Mouse (Mus musculus): ENCODE results near the gene Spr. TPM values are rescaled to one million over a fixed set of nuclear protein-coding genes. Genes with fewer than 3 reads are reported as not detected.
"Not testable (repeated sequence)": the region's sequence is repeated elsewhere in the genome, so short reads cannot be mapped to it uniquely, and the experiment has no call there.

Gene Spr
- polyA plus RNA-seq, 1 experiment from 2014 or later = 81.1 TPM

GRCm38 (mm10) chr6:85158040-85158804 is 20.7 kb upstream of the Spr start:
- H3K4me2 ChIP-seq (replicated peaks; ENCODE audit: low read depth, low read length); ATAC-seq (ENCODE audit: low FRiP score, low TSS enrichment); H3K9me3 ChIP-seq (ENCODE audit: low read length); H3K27ac ChIP-seq (ENCODE audit: low read length); H3K4me3 ChIP-seq (ENCODE audit: low read length); H3K9ac ChIP-seq (replicated peaks; ENCODE audit: low read length); H3K36me3 ChIP-seq (ENCODE audit: insufficient read depth, low read length); H3K27me3 ChIP-seq (ENCODE audit: insufficient read depth, low read length): not testable (repeated sequence)
- WGBS = 78% methylated on average over 4 of the region's 4 CpGs
- peaks cover 12% of the 10 kb centered on the region; the same call in 1 of the 2 replicates for H3K4me1 ChIP-seq (ENCODE audit: insufficient read depth, low read length)

DNA sequence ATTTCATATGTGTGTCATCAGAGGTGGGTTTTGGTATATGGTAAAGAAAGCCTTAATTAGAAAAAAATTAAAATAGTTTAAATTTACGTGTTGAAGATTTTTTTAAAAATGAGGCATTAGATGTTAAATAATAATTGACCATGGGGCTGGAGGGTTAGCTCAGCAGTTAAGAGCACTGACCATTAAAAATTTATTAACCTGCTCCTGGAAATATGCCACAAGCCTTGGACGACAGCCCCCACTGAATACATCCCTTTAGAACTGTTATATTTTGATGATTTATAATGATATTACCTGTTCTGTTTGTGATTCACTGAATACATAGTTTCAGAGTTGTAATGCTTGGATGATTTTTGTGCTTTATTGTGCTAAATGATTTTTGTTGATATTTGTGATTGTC is 19.0 kb upstream of the Spr start:
- not testable (repeated sequence) for ATAC-seq (ENCODE audit: low FRiP score, low TSS enrichment); H3K4me3 ChIP-seq (ENCODE audit: low read length); H3K9me3 ChIP-seq (ENCODE audit: low read length); H3K9ac ChIP-seq (replicated peaks; ENCODE audit: low read length); H3K27me3 ChIP-seq (ENCODE audit: insufficient read depth, low read length); H3K36me3 ChIP-seq (ENCODE audit: insufficient read depth, low read length); H3K27ac ChIP-seq (ENCODE audit: low read length); H3K4me2 ChIP-seq (replicated peaks; ENCODE audit: low read depth, low read length)
- H3K4me1 ChIP-seq (ENCODE audit: insufficient read depth, low read length) = peaks cover 12% of the 10 kb centered on the region; the same call in 1 of the 2 replicates
- WGBS = 56% methylated on average over 2 of the region's 2 CpGs

DNA sequence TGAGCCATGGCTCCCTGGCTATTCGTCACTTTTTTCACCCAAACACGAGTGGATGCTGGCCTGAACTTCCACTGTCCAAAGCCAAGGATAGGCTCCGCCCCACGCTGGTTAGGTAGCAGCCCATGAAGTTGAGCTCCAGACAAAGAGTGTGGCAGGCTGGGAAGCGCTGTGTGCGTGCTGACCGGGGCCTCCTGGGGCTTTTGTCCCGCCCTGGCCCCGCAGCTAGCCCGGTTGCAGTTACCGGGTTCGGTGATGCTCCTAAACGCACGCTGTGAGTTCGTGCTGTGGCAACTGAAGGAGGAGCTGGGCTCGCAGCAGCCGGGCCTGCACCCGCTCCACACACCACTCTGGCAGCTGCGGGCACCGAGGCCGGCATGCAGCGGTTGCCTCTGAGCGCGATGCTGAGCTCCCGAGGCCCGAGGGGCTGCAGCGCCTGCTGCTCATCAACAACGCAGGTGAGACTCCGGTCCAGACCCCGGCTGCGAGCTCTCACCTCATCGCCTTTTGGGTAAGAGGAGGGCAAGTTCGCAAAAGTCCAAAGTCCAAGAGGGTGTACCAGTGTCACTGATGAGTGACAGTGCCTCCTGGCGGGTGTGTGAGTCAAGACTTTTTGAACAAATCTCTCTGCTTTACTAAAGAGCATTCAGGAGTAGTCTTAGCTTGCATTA is 17.4 kb upstream of the Spr start:
- ATAC-seq (ENCODE audit: low FRiP score, low TSS enrichment) = peak; percentile 69
- Histone ChIP-seq H3K4me1 (ENCODE audit: insufficient read depth, low read length) (peaks cover 12% of the 10 kb centered on the region; the same call in 1 of the 2 replicates), H3K27ac (ENCODE audit: low read length) (no peak overlapping the region), H3K4me2 (replicated peaks; ENCODE audit: low read depth, low read length) (peak overlapping the region; percentile 76), H3K36me3 (ENCODE audit: insufficient read depth, low read length) (no peaks in the 10 kb centered on the region), H3K27me3 (ENCODE audit: insufficient read depth, low read length) (no peaks in the 10 kb centered on the region), H3K4me3 (ENCODE audit: low read length) (peak overlapping the region; percentile 52), H3K9ac (replicated peaks; ENCODE audit: low read length) (peak overlapping the region; percentile 67), H3K9me3 (ENCODE audit: low read length) (no peaks in the 10 kb centered on the region)
- 1% methylated on average over 34 of the region's 34 CpGs for WGBS

GRCm38 (mm10) chr6:85153970-85154540 is 16.5 kb upstream of the Spr start:
- peaks cover 12% of the 10 kb centered on the region; the same call in 1 of the 2 replicates for H3K4me1 ChIP-seq (ENCODE audit: insufficient read depth, low read length)
- no peak overlapping the region for H3K9ac ChIP-seq (replicated peaks; ENCODE audit: low read length)
- no peak overlapping the region for H3K27ac ChIP-seq (ENCODE audit: low read length)
- no peaks in the 10 kb centered on the region for H3K9me3 ChIP-seq (ENCODE audit: low read length)
- H3K36me3 ChIP-seq (ENCODE audit: insufficient read depth, low read length) = no peaks in the 10 kb centered on the region
- WGBS = 14% methylated on average over 9 of the region's 9 CpGs
- H3K4me3 ChIP-seq (ENCODE audit: low read length) = no peak overlapping the region
- H3K27me3 ChIP-seq (ENCODE audit: insufficient read depth, low read length) = no peaks in the 10 kb centered on the region
- ATAC-seq (ENCODE audit: low FRiP score, low TSS enrichment) = peak; percentile 71
- no peak overlapping the region for H3K4me2 ChIP-seq (replicated peaks; ENCODE audit: low read depth, low read length)

DNA sequence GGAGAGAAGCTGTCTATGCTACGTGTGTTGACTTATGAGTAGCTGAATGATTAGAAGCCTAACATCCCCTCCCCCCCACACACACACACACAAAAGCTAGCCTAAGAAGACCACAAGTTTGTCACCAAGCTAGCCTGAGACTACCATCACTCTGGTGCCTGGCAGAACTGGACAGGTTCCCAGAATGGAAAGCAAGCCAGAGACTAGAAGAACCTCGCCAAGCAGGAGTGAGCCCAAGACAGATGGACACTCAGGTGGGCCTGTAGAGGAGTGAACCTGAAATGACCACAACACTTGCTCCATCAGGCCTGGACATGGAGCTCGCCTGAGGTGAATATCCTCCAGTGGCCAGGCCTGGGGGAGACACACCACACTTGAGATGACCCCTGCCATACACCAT is 12.8 kb upstream of the Spr start:
- ATAC-seq (ENCODE audit: low FRiP score, low TSS enrichment) = no peak
- no peaks in the 10 kb centered on the region for H3K36me3 ChIP-seq (ENCODE audit: insufficient read depth, low read length)
- no peak overlapping the region for H3K27ac ChIP-seq (ENCODE audit: low read length)
- H3K9me3 ChIP-seq (ENCODE audit: low read length) = no peaks in the 10 kb centered on the region
- no peak overlapping the region for H3K9ac ChIP-seq (replicated peaks; ENCODE audit: low read length)
- peaks cover 8% of the 10 kb centered on the region; the same call in 1 of the 2 replicates for H3K4me1 ChIP-seq (ENCODE audit: insufficient read depth, low read length)
- no peak overlapping the region for H3K4me3 ChIP-seq (ENCODE audit: low read length)
- H3K4me2 ChIP-seq (replicated peaks; ENCODE audit: low read depth, low read length) = no peak overlapping the region
- WGBS = 68% methylated on average over 3 of the region's 3 CpGs
- H3K27me3 ChIP-seq (ENCODE audit: insufficient read depth, low read length) = no peaks in the 10 kb centered on the region

GRCm38 (mm10) chr6:85147636-85148035 is 10.1 kb upstream of the Spr start:
- Histone ChIP-seq H3K27ac (ENCODE audit: low read length) (no peak overlapping the region), H3K27me3 (ENCODE audit: insufficient read depth, low read length) (no peaks in the 10 kb centered on the region), H3K4me1 (ENCODE audit: insufficient read depth, low read length) (no peaks in the 10 kb centered on the region), H3K9ac (replicated peaks; ENCODE audit: low read length) (no peak overlapping the region), H3K36me3 (ENCODE audit: insufficient read depth, low read length) (no peaks in the 10 kb centered on the region), H3K9me3 (ENCODE audit: low read length) (no peaks in the 10 kb centered on the region), H3K4me2 (replicated peaks; ENCODE audit: low read depth, low read length) (no peak overlapping the region), H3K4me3 (ENCODE audit: low read length) (no peak overlapping the region)
- WGBS = 45% methylated on average over 3 of the region's 3 CpGs
- no peak for ATAC-seq (ENCODE audit: low FRiP score, low TSS enrichment)

DNA sequence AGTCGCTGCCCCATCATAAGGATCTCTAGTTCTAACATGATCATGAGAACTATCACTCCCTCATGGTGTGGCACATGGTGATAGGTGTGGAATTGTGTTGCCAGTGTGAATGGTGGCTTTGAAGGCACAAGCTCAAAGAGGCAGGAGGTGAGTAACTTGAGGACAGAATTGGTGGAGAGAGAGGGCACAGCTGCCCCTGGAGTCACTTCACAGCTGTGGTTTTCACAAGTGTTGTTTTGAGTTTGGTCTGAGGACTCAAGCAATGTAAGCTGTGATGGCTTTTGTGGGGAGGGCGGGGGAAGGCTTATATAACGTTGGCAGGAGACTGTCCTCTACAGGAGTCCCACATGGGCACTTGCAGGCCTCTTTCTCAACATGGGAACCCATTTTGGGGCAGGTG is 6.9 kb upstream of the Spr start:
- no peak overlapping the region for H3K4me2 ChIP-seq (replicated peaks; ENCODE audit: low read depth, low read length)
- H3K9ac ChIP-seq (replicated peaks; ENCODE audit: low read length) = no peak overlapping the region
- H3K27ac ChIP-seq (ENCODE audit: low read length) = no peak overlapping the region
- H3K4me3 ChIP-seq (ENCODE audit: low read length) = no peak overlapping the region
- no peaks in the 10 kb centered on the region for H3K36me3 ChIP-seq (ENCODE audit: insufficient read depth, low read length)
- 65% methylated on average over 3 of the region's 3 CpGs for WGBS
- H3K9me3 ChIP-seq (ENCODE audit: low read length) = no peaks in the 10 kb centered on the region
- ATAC-seq (ENCODE audit: low FRiP score, low TSS enrichment) = no peak
- no peaks in the 10 kb centered on the region for H3K27me3 ChIP-seq (ENCODE audit: insufficient read depth, low read length)
- H3K4me1 ChIP-seq (ENCODE audit: insufficient read depth, low read length) = no peaks in the 10 kb centered on the region

- H3K9me3 ChIP-seq (ENCODE audit: low read length); H3K9ac ChIP-seq (replicated peaks; ENCODE audit: low read length); H3K4me1 ChIP-seq (ENCODE audit: insufficient read depth, low read length); H3K4me2 ChIP-seq (replicated peaks; ENCODE audit: low read depth, low read length); H3K4me3 ChIP-seq (ENCODE audit: low read length); ATAC-seq (ENCODE audit: low FRiP score, low TSS enrichment); H3K27ac ChIP-seq (ENCODE audit: low read length); H3K27me3 ChIP-seq (ENCODE audit: insufficient read depth, low read length); H3K36me3 ChIP-seq (ENCODE audit: insufficient read depth, low read length): not testable (repeated sequence)
- WGBS = 5% methylated on average over 6 of the region's 7 CpGs
Measured at GRCm38 (mm10) chr6:85141013-85141412, 3.4 kb upstream of the Spr start.

GRCm38 (mm10) chr6:85139534-85139933 is 2.0 kb upstream of the Spr start:
- no peak overlapping the region for H3K4me2 ChIP-seq (replicated peaks; ENCODE audit: low read depth, low read length)
- H3K27ac ChIP-seq (ENCODE audit: low read length) = no peak overlapping the region
- no peak overlapping the region for H3K9ac ChIP-seq (replicated peaks; ENCODE audit: low read length)
- H3K4me1 ChIP-seq (ENCODE audit: insufficient read depth, low read length) = peaks cover 9% of the 10 kb centered on the region; the same call in 1 of the 2 replicates
- H3K27me3 ChIP-seq (ENCODE audit: insufficient read depth, low read length) = no peaks in the 10 kb centered on the region
- no peak for ATAC-seq (ENCODE audit: low FRiP score, low TSS enrichment)
- no peaks in the 10 kb centered on the region for H3K9me3 ChIP-seq (ENCODE audit: low read length)
- WGBS = 92% methylated on average over 2 of the region's 2 CpGs
- H3K4me3 ChIP-seq (ENCODE audit: low read length) = no peak overlapping the region
- H3K36me3 ChIP-seq (ENCODE audit: insufficient read depth, low read length) = peaks cover 2% of the 10 kb centered on the region; the same call in 1 of the 2 replicates

DNA sequence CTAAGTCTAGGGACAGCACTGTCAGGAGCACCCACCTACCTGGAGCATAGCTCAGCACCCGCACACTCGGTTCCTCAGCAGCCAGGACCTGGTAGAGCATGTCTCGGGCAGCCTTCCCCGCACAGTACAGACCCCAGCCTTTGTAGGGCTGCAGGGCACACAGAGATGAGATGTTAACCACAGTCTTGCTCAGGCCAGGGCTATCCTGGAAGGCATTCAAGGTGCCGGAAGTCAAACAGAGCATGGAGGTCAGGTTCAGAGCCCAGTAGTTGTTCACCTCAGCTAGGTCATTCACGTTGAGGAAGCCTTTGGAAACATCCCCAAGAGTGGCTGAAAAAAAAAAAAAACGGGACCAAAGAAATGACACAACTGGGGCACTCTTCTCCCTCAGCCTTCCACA is 782 bp downstream of the Spr start:
- ATAC-seq (ENCODE audit: low FRiP score, low TSS enrichment) = peak; percentile 18; the same call in 1 of the 2 replicates
- 58% methylated on average over 7 of the region's 7 CpGs for WGBS
- H3K27ac ChIP-seq (ENCODE audit: low read length) = peak overlapping the region; percentile 89; the same call in 1 of the 2 replicates

More for the DNA sequence above, 782 bp downstream of the Spr start:
- not testable (repeated sequence) for H3K27me3 ChIP-seq (ENCODE audit: insufficient read depth, low read length); H3K4me1 ChIP-seq (ENCODE audit: insufficient read depth, low read length); H3K9me3 ChIP-seq (ENCODE audit: low read length)
- peak overlapping the region; percentile 87 for H3K4me3 ChIP-seq (ENCODE audit: low read length)
- H3K9ac ChIP-seq (replicated peaks; ENCODE audit: low read length) = peak overlapping the region; percentile 93
- peaks cover 12% of the 10 kb centered on the region; the same call in 1 of the 2 replicates for H3K36me3 ChIP-seq (ENCODE audit: insufficient read depth, low read length)
- peak overlapping the region; percentile 57 for H3K4me2 ChIP-seq (replicated peaks; ENCODE audit: low read depth, low read length)

All from kidney, embryonic 16.5 days (tissue).